Mouse (Mus musculus) cerebellum, adult 2 months (tissue): ENCODE results near the gene Zfp277. TPM values are rescaled to one million over a fixed set of nuclear protein-coding genes. Genes with fewer than 3 reads are reported as not detected.
A peak's percentile ranks its signal among the peaks of the same experiment; 100 is the strongest.

Experiments used
- DNase-seq, 2 experiments: peaks; one replicate each; pipeline ENCODE4 v3.0.0; 2021
- H3K27ac ChIP-seq: fragments of 200-500 bp; 2 replicates; pipeline ENCODE4 v1.5.1; 2012; ENCODE audit warnings: low read length, control low read depth, inconsistent platforms; ENCODE audit not compliant: insufficient read depth
- H3K27me3 ChIP-seq: fragments of 200-500 bp; 2 replicates; pipeline ENCODE4 v1.6.1; 2012; ENCODE audit warnings: inconsistent platforms, mild to moderate bottlenecking, low read length, moderate library complexity; ENCODE audit not compliant: control insufficient read depth, insufficient read depth
- H3K4me1 ChIP-seq: fragments of 200-500 bp; 2 replicates; pipeline ENCODE4 v1.6.1; 2011; ENCODE audit warnings: low read length; ENCODE audit not compliant: control insufficient read depth, insufficient read depth
- H3K4me3 ChIP-seq: fragments of 200-500 bp; replicated peaks from 2 replicates; pipeline ENCODE3; 2011; ENCODE audit warnings: mild to moderate bottlenecking, low read depth, low read length, control low read depth; ENCODE audit not compliant: insufficient read depth
- CTCF ChIP-seq: fragments of 200-500 bp; IDR thresholded peaks from 2 replicates; pipeline ENCODE4 v1.5.1; 2011; ENCODE audit warnings: low read depth, mild to moderate bottlenecking, control low read depth, low read length, moderate library complexity, borderline replicate concordance; ENCODE audit not compliant: insufficient read depth
- POLR2A ChIP-seq: fragments of 200-500 bp; IDR thresholded peaks from 2 replicates; pipeline ENCODE4 v1.6.1; 2011; ENCODE audit warnings: low read length, control low read depth, borderline replicate concordance; ENCODE audit not compliant: insufficient read depth
- WGBS: fragments of 180-500 bp; shearing (Covaris S2); methylation state at CpG from one replicate; pipeline ENCODE4 v1.1.7; 2018; 5-methylcytosine and 5-hydroxymethylcytosine counted together
- polyA plus RNA-seq: library from polyadenylated mRNA; depleted of rRNA; stranded (reverse); fragments of >200 nt; gene quantifications from 2 replicates; pipeline ENCODE4 v1.2.3, GENCODE M21; 2012

The Zfp277 gene
- polyA plus RNA-seq, 1 experiment, result 15.8 TPM

GRCm38 (mm10) chr12:40429976-40430375, 15.7 kb downstream of the Zfp277 start:
- Histone ChIP-seq H3K4me1 (peaks cover 4% of the 10 kb centered on the region; the same call in 1 of the 2 replicates), H3K27ac (no peak overlapping the region), H3K27me3 (no peaks in the 10 kb centered on the region), H3K4me3 (no peak overlapping the region)
- no peak for TF ChIP-seq POLR2A
- TF ChIP-seq CTCF, result no peak
- WGBS, result 46% methylated on average over 3 of the region's 3 CpGs
- no peak for DNase-seq

- no peaks in the 10 kb centered on the region for H3K27me3 ChIP-seq
- H3K27ac ChIP-seq, result no peak overlapping the region
- no peaks in the 10 kb centered on the region for H3K4me1 ChIP-seq
- 84% methylated on average over 10 of the region's 10 CpGs for WGBS
- DNase-seq, result no peak
- TF ChIP-seq CTCF, result no peak
- TF ChIP-seq POLR2A, result no peak
- no peak overlapping the region for H3K4me3 ChIP-seq
These were observed 18.1 kb downstream of the Zfp277 start for GRCm38 (mm10) chr12:40427606-40428005.

GRCm38 (mm10) chr12:40424991-40425390, 20.7 kb downstream of the Zfp277 start:
- no peak overlapping the region for H3K27ac ChIP-seq
- H3K4me3 ChIP-seq, result no peak overlapping the region
- no peak for TF ChIP-seq CTCF
- TF ChIP-seq POLR2A, result no peak
- H3K27me3 ChIP-seq, result no peaks in the 10 kb centered on the region
- no peaks in the 10 kb centered on the region for H3K4me1 ChIP-seq
- WGBS, result 74% methylated on average over 1 of the region's 1 CpGs
- DNase-seq, result no peak

GRCm38 (mm10) chr12:40417257-40417656, 28.4 kb downstream of the Zfp277 start:
- Histone ChIP-seq H3K27ac (no peak overlapping the region), H3K27me3 (no peaks in the 10 kb centered on the region), H3K4me3 (no peak overlapping the region), H3K4me1 (no peaks in the 10 kb centered on the region)
- peak in 1 of 2 experiments; percentile 19 for DNase-seq
- TF ChIP-seq CTCF (no peak), POLR2A (no peak)
- 42% methylated on average over 4 of the region's 4 CpGs for WGBS

- no peak for DNase-seq
- no peaks in the 10 kb centered on the region for H3K4me1 ChIP-seq
- WGBS, result 71% methylated on average over 8 of the region's 8 CpGs
- TF ChIP-seq POLR2A (no peak), CTCF (no peak)
- no peaks in the 10 kb centered on the region for H3K27me3 ChIP-seq
- no peak overlapping the region for H3K4me3 ChIP-seq
- no peak overlapping the region for H3K27ac ChIP-seq
These were observed 30.3 kb downstream of the Zfp277 start for GRCm38 (mm10) chr12:40415312-40415925.

- H3K4me3 ChIP-seq, result no peak overlapping the region
- TF ChIP-seq POLR2A (no peak), CTCF (no peak)
- H3K27me3 ChIP-seq, result no peaks in the 10 kb centered on the region
- no peaks in the 10 kb centered on the region for H3K4me1 ChIP-seq
- 63% methylated on average over 5 of the region's 5 CpGs for WGBS
- H3K27ac ChIP-seq, result no peak overlapping the region
- no peak for DNase-seq
These were observed 30.9 kb downstream of the Zfp277 start for GRCm38 (mm10) chr12:40414682-40415311.

GRCm38 (mm10) chr12:40399812-40400211, 45.9 kb downstream of the Zfp277 start:
- Histone ChIP-seq H3K27ac (no peak overlapping the region), H3K27me3 (no peaks in the 10 kb centered on the region), H3K4me1 (no peaks in the 10 kb centered on the region), H3K4me3 (no peak overlapping the region)
- no peak for DNase-seq
- TF ChIP-seq POLR2A, result no peak
- TF ChIP-seq CTCF, result no peak
- WGBS, result 85% methylated on average over 10 of the region's 10 CpGs

- no peaks in the 10 kb centered on the region for H3K4me1 ChIP-seq
- H3K4me3 ChIP-seq, result no peak overlapping the region
- 93% methylated on average over 2 of the region's 2 CpGs for WGBS
- H3K27ac ChIP-seq, result no peak overlapping the region
- H3K27me3 ChIP-seq, result no peaks in the 10 kb centered on the region
- TF ChIP-seq CTCF (no peak), POLR2A (no peak)
- no peak for DNase-seq
These were observed 46.3 kb downstream of the Zfp277 start for GRCm38 (mm10) chr12:40399386-40399785.
